Mouse (Mus musculus) brain, embryonic 14.5 days (tissue): ENCODE measurements at regions not wholly inside any gene's neighbourhood (a gene's known extent, or its start where the extent isn't known, plus 50 kb on each side); places are given as distances from the start of the nearest gene placed in this dataset.

Experiments used
- DNase-seq: peaks from one replicate; pipeline ENCODE4 v3.0.0-alpha.2; 2011; ENCODE audit warnings: low read depth
- CTCF ChIP-seq: fragments of 200-500 bp; IDR thresholded peaks from 2 replicates; pipeline ENCODE4 v1.5.1; 2012; ENCODE audit warnings: inconsistent platforms, mild to moderate bottlenecking, moderate library complexity, borderline replicate concordance; ENCODE audit not compliant: insufficient read depth, insufficient read length; ENCODE audit errors: extremely low read depth
- POLR2A ChIP-seq: fragments of 200-500 bp; IDR thresholded peaks from 2 replicates; pipeline ENCODE4 v1.6.1; 2012; ENCODE audit warnings: mild to moderate bottlenecking, inconsistent platforms, borderline replicate concordance; ENCODE audit not compliant: poor library complexity, insufficient read depth, insufficient read length, severe bottlenecking; ENCODE audit errors: extremely low read depth

DNA sequence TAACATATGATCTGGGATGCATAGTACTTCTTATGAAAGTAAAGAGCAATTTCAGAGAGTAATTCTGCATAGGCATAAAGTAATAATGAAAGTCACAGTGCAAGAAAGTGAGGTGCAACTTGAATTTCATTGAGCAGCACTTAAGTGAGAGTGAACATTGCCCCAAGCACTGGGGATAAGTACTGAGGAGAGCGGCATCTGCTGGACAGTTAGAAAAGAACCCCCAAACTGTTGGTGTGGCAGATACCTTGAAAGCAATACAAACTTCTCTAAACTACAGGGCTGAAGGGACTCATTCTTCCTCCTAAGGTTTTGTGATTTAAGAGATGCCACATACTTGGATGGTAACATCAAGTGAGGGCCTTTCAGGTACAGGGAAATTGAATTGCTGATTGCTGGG lies 56.4 kb upstream of the Olfr1322 start:
- peak; percentile 40 for DNase-seq
- TF ChIP-seq CTCF (peak; percentile 39; the same call in 1 of the 2 replicates), POLR2A (no peak)
